ENCODE assay signal across 8 mouse cellular contexts in the genomic region with DNA sequence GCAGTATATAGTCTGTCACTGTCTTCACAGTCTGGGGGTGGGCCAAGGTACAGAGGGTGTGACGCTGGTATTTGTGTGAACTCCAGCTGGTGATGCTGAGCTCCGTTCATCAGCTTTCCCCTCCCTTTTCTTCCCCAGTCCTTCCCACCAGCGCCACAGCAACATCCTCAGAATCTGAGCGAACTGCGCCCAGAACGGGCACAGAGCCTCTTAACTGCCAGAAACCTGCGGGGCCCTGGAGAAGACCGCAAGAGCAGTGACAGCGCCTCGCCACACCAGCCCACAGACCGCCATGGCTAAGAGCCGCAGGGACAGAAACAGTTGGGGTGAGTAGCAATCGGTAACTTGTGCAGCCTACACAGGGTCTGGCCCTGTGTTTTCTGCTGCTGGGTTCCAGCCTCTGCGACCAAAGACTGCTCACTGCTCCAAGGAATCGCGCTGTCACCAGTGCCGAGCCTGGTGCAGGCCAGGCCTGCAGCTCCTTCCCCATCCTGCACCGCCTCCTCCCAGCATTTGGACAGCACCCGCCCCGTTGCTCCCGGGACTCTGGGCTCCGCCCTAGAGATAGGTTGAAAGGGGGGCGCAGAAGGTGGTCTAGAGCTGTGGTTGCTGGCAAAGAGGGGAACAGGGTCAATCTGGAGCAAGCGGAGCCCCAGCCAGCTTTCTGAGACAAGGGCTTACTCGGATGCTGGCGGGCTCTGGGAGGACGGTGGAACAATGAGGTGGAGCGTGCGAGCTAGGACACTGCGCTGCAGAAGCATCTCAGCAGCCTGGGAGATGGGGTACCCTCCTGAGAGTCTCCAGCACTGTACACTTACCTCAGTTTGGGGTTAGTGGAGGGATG. TPM values are rescaled to one million over a fixed set of nuclear protein-coding genes. Genes with fewer than 3 reads are reported as not detected.
DNase-seq lines count a peak whose midpoint lies in the region; ATAC-seq lines count a peak whose summit lies in the region.

No protein-coding gene starts in this region.

- no peak overlapping the region for H3K27ac ChIP-seq in kidney, embryonic 15.5 days
- H3K27ac ChIP-seq in forebrain, embryonic 13.5 days, result peak overlapping the region; percentile 97
- H3K27ac ChIP-seq in intestine, embryonic 16.5 days (ENCODE audit: low read length), result 0 out of 2 replicates have a peak overlapping the region, but pooled peaks have one; percentile 0
- no peak overlapping the region for H3K27ac ChIP-seq in liver, embryonic 11.5 days (ENCODE audit: low read depth, low read length)

- H3K9me3 ChIP-seq in kidney, embryonic 15.5 days (replicated peaks), result no peaks in the 10 kb centered on the region
- H3K9me3 ChIP-seq in forebrain, embryonic 13.5 days (replicated peaks), result no peaks in the 10 kb centered on the region
- H3K9me3 ChIP-seq in intestine, embryonic 16.5 days (ENCODE audit: control insufficient read depth, low read length), result no peaks in the 10 kb centered on the region
- H3K9me3 ChIP-seq in liver, embryonic 11.5 days (ENCODE audit: control insufficient read depth, low read length), result no peaks in the 10 kb centered on the region

- ATAC-seq in kidney, embryonic 15.5 days (replicated peaks; ENCODE audit: low FRiP score), result peak; percentile 66
- peak; percentile 88 for ATAC-seq in forebrain, embryonic 13.5 days
- peak; percentile 65 for ATAC-seq in intestine, embryonic 16.5 days
- peak; percentile 67 for ATAC-seq in liver, embryonic 11.5 days (replicated peaks; ENCODE audit: low FRiP score)

- 5% methylated on average over 30 of the region's 30 CpGs for WGBS in kidney, embryonic 15.5 days
- WGBS in forebrain, embryonic 13.5 days, result under 1% methylated on average over 30 of the region's 30 CpGs
- 7% methylated on average over 30 of the region's 30 CpGs for WGBS in intestine, embryonic 16.5 days
- whole genome bisulfite sequencing in liver, embryonic 11.5 days, result 5% methylated on average over 30 of the region's 30 CpGs

- H3K27me3 ChIP-seq in kidney, embryonic 15.5 days, result no peaks in the 10 kb centered on the region
- H3K27me3 ChIP-seq in forebrain, embryonic 13.5 days, result no peaks in the 10 kb centered on the region
- H3K27me3 ChIP-seq in intestine, embryonic 16.5 days (replicated peaks; ENCODE audit: control insufficient read depth, insufficient read depth, low read length), result no peaks in the 10 kb centered on the region
- H3K27me3 ChIP-seq in liver, embryonic 11.5 days (replicated peaks; ENCODE audit: control insufficient read depth, insufficient read depth, low read length), result peaks cover 5% of the 10 kb centered on the region

- H3K36me3 ChIP-seq in kidney, embryonic 15.5 days, result no peaks in the 10 kb centered on the region
- H3K36me3 ChIP-seq in forebrain, embryonic 13.5 days (ENCODE audit: poor library complexity, severe bottlenecking), result no peaks in the 10 kb centered on the region
- no peaks in the 10 kb centered on the region for H3K36me3 ChIP-seq in intestine, embryonic 16.5 days (ENCODE audit: control insufficient read depth, insufficient read depth, low read length)
- H3K36me3 ChIP-seq in liver, embryonic 11.5 days (ENCODE audit: control insufficient read depth, insufficient read depth, low read length), result no peaks in the 10 kb centered on the region

- peak overlapping the region; percentile 40 for H3K4me3 ChIP-seq in kidney, embryonic 15.5 days (replicated peaks)
- H3K4me3 ChIP-seq in forebrain, embryonic 13.5 days, result peak overlapping the region; percentile 70
- H3K4me3 ChIP-seq in intestine, embryonic 16.5 days (ENCODE audit: low read length), result peak overlapping the region; percentile 37
- peak overlapping the region; percentile 20 for H3K4me3 ChIP-seq in liver, embryonic 11.5 days (ENCODE audit: low read depth, low read length)

- no peak for DNase-seq in kidney, adult 9 months
- peak; percentile 82 for DNase-seq in cerebellum, adult 11-12 months
- peak; percentile 63 for DNase-seq in liver, embryonic 11.5 days (ENCODE audit: low spot score)
- peak; percentile 69 for DNase-seq in retina, embryonic 14.5 days (ENCODE audit: low spot score)
- DNase-seq in spleen, adult 12 weeks (ENCODE audit: low spot score), result no peak

- H3K4me1 ChIP-seq in kidney, embryonic 15.5 days, result peaks cover 13% of the 10 kb centered on the region
- peaks cover 13% of the 10 kb centered on the region for H3K4me1 ChIP-seq in forebrain, embryonic 13.5 days
- peaks cover 5% of the 10 kb centered on the region; the same call in 1 of the 2 replicates for H3K4me1 ChIP-seq in intestine, embryonic 16.5 days (ENCODE audit: control insufficient read depth, insufficient read depth, low read length)
- H3K4me1 ChIP-seq in liver, embryonic 11.5 days (replicated peaks; ENCODE audit: control insufficient read depth, insufficient read depth, low read length), result peaks cover 12% of the 10 kb centered on the region

- H3K9ac ChIP-seq in kidney, embryonic 15.5 days, result no peak overlapping the region
- H3K9ac ChIP-seq in forebrain, embryonic 13.5 days, result peak overlapping the region; percentile 92
- H3K9ac ChIP-seq in intestine, embryonic 16.5 days (ENCODE audit: low read depth, low read length), result peak overlapping the region; percentile 53
- H3K9ac ChIP-seq in liver, embryonic 11.5 days (ENCODE audit: low read depth, low read length), result no peak overlapping the region

- H3K4me2 ChIP-seq in kidney, embryonic 15.5 days, result peak overlapping the region; percentile 76
- H3K4me2 ChIP-seq in forebrain, embryonic 13.5 days, result peak overlapping the region; percentile 76
- peak overlapping the region; percentile 51 for H3K4me2 ChIP-seq in intestine, embryonic 16.5 days (ENCODE audit: low read depth, low read length)
- peak overlapping the region; percentile 62 for H3K4me2 ChIP-seq in liver, embryonic 11.5 days

RNA-seq across cellular contexts. Expression of gene Map4k5, which starts 14.9 kb away (rescaled TPM):
- 34.3 and 36.9 TPM in 2 replicates for polyA plus RNA-seq in kidney, embryonic 15.5 days (2015; fragmentation: Nextera tagmentation; extraction: Ambion mirVana)
- polyA plus RNA-seq in forebrain, embryonic 13.5 days (2015; fragmentation: Nextera tagmentation; extraction: Ambion mirVana), result 24.2 and 24.4 TPM in 2 replicates
- polyA plus RNA-seq in intestine, embryonic 16.5 days (2015; fragmentation: Nextera tagmentation; extraction: Ambion mirVana), result 14.2 and 17.0 TPM in 2 replicates
- polyA plus RNA-seq in liver, embryonic 11.5 days (2014; fragmentation: Nextera tagmentation; extraction: Ambion mirVana), result 21.5 and 26.8 TPM in 2 replicates

RNA-seq across cellular contexts. Expression of gene Atl1, which starts 15.5 kb away (rescaled TPM):
- 5.4 and 7.7 TPM in 2 replicates for polyA plus RNA-seq in kidney, embryonic 15.5 days (2015; fragmentation: Nextera tagmentation; extraction: Ambion mirVana)
- polyA plus RNA-seq in forebrain, embryonic 13.5 days (2015; fragmentation: Nextera tagmentation; extraction: Ambion mirVana), result 80.6 and 83.8 TPM in 2 replicates
- polyA plus RNA-seq in intestine, embryonic 16.5 days (2015; fragmentation: Nextera tagmentation; extraction: Ambion mirVana), result 5.1 and 5.4 TPM in 2 replicates
- polyA plus RNA-seq in liver, embryonic 11.5 days (2014; fragmentation: Nextera tagmentation; extraction: Ambion mirVana), result 1.0 and 1.5 TPM in 2 replicates

Comparison
In these comparisons a context has a peak if more than half of its experiments do, and no peak if none do; other contexts are left out.
1. H3K27ac ChIP-seq: peak in forebrain, embryonic 13.5 days (single experiment) and intestine, embryonic 16.5 days (single experiment); none in kidney, embryonic 15.5 days (single experiment) and liver, embryonic 11.5 days (single experiment).
2. H3K4me3 ChIP-seq: peak in every context shown above with its lines; median percentile 70 in forebrain, embryonic 13.5 days; 40 in kidney, embryonic 15.5 days; 37 in intestine, embryonic 16.5 days; 20 in liver, embryonic 11.5 days.
3. H3K9ac ChIP-seq: peak in forebrain, embryonic 13.5 days (single experiment) and intestine, embryonic 16.5 days (single experiment); none in kidney, embryonic 15.5 days (single experiment) and liver, embryonic 11.5 days (single experiment).
4. DNase-seq: peak in cerebellum, adult 11-12 months (single experiment), liver, embryonic 11.5 days (single experiment) and retina, embryonic 14.5 days (single experiment); none in kidney, adult 9 months (single experiment) and spleen, adult 12 weeks (single experiment).
5. Peak in every context shown above with its lines, with median percentiles within 50 percentile points of each other: ATAC-seq and H3K4me2 ChIP-seq.